Mouse (Mus musculus) inflammation-experienced regulatory T-cells (primary cell): ENCODE data around the gene A030005K14Rik. TPM values are rescaled to one million over a fixed set of nuclear protein-coding genes. Genes with fewer than 3 reads are reported as not detected.

Experiments
- polyA plus RNA-seq, 2 experiments: library from polyadenylated mRNA; unstranded; fragments of 100-300 nt; shearing (Covaris generic); gene quantifications; one replicate each; pipeline ENCODE4 v1.2.1; 2017

A030005K14Rik gene
- polyA plus RNA-seq = under 1 TPM; 0.19 to 0.75 TPM

GRCm38 (mm10) chr1:83059278-83059677, at the start of gene A030005K14Rik:
TSS of gene A030005K14Rik (minus strand) at chr1:83059378.

GRCm38 (mm10) chr1:83060643-83061042, 1.5 kb upstream of the A030005K14Rik start, which contains the start of gene Krtap28-13:
TSS of gene Krtap28-13 (plus strand) at chr1:83060930.

GRCm38 (mm10) chr1:83044882-83045427, 14.2 kb downstream of the A030005K14Rik start, which contains the start of gene Gm47969:
TSS of gene Gm47969 (plus strand) at chr1:83044932.

DNA sequence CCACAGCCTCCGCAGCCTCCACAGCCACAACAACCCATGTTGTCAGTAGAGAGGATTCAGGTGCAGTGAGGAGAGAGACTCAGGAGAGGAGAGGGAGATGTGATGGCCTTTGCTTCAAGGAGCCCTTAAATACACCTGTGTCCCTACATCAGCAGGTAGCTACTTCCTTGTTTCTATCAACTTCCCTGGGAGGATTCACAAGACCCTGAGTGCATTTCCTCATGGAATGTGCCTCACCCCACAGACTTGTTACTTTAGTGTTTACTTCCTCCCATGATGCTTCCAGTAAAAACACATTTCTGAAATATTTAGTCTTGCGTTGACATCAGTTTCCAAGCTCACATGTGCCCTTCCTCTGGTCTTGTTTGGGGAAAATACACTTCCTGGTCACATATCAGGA, 16.8 kb downstream of the A030005K14Rik start, which contains the start of gene Krtap28-10:
Krtap28-10 (minus strand) TSS at position 101 of the 400 bp plus-strand sequence.

DNA sequence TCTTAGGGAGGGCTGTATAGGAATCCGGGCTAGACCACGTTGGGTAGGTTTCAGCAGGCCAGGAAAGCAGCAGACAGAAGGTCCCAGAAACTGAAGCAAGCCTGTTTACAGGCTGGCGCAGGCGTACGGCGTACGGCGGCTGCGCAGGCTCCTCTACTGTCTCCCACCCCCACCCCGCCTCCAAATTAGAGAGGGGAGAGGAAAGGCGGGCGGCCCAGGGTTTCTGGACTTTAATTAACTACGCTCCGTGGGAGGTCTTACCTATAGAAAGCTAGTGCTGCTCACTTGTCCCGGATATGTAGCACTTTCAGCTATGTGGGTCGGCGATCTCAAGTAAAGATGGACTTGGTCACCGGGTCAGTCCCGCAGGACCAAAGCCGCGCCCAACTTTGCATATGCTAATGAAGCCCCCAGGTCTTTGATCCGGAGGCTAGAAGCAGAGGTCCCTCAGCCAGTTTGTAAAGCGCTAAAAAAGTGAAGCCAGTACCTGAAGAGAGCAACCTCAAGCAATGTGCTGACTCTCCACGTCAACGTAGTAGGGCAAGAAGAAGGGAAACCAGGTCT, 21.0 kb downstream of the A030005K14Rik start, which contains the start of gene Slc19a3:
Slc19a3 (minus strand) TSS at position 340 of the 564 bp plus-strand sequence.

Other genes starting within 250 kb of the A030005K14Rik start
- 100 to 1,000 TPM; 171 to 264 TPM for gene Agfg1, start 219.9 kb downstream of the A030005K14Rik start, polyA plus RNA-seq
- under 1 TPM in 1 of 2 experiments, not detected in 1; 0.50 TPM for gene A030005L19Rik, start 146.1 kb downstream of the A030005K14Rik start, polyA plus RNA-seq
- not detected for gene A030014E15Rik, start 134.5 kb downstream of the A030005K14Rik start, polyA plus RNA-seq
- not detected for gene Gm6217, start 128.0 kb downstream of the A030005K14Rik start, polyA plus RNA-seq
- gene A030003K21Rik, start 116.0 kb downstream of the A030005K14Rik start, polyA plus RNA-seq = not detected
- 1 to 10 TPM in 1 of 2 experiments, not detected in 1; 1.4 TPM for gene Gm7544, start 103.4 kb downstream of the A030005K14Rik start, polyA plus RNA-seq
- not detected for gene Gm47955, start 99.1 kb downstream of the A030005K14Rik start, polyA plus RNA-seq
- gene Gm47959, start 58.8 kb downstream of the A030005K14Rik start, polyA plus RNA-seq = 1 to 10 TPM in 1 of 2 experiments, not detected in 1; 1.0 TPM
- not detected for gene Slc19a3, start 20.9 kb downstream of the A030005K14Rik start, polyA plus RNA-seq
- gene Krtap28-10, start 16.9 kb downstream of the A030005K14Rik start, polyA plus RNA-seq = not detected
- under 1 TPM in 1 of 2 experiments, not detected in 1; 0.46 TPM for gene Gm47969, start 14.4 kb downstream of the A030005K14Rik start, polyA plus RNA-seq
- gene Krtap28-13, start 1.6 kb upstream of the A030005K14Rik start, polyA plus RNA-seq = not detected
- not detected for gene Ccl20, start 57.4 kb upstream of the A030005K14Rik start, polyA plus RNA-seq
- under 1 TPM in 1 of 2 experiments, not detected in 1; 0.35 TPM for gene Daw1, start 100.4 kb upstream of the A030005K14Rik start, polyA plus RNA-seq